In the genomic region with DNA sequence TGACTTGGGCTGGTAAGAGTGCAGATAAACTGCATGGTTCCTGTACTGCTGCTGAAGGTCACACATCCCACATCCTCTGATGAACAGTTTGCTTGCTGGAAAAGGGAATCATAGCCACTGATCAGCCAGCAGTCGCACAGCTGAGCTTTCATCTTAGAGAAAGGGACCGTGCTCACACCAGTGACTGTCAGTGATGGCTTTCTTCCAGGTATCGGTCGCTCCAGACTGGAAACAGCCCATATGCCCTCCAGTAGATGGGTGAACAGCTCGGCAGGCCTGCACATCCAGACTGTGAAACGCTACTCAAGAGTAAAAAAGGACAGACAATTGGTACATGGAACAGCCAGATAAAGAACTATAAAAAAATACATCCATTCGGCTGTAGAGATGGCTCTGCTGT, we compare ENCODE assay signal across 26 mouse cellular contexts.
"Had no signal": no experiment of that assay in that cellular context is flagged by ENCODE, and none has a peak within 500 bp of the region (broad histone marks: within the 10 kb centered on the region; RNA-seq: fewer than 3 reads in every experiment).

No protein-coding gene starts in this region.

- H3K27ac ChIP-seq: left cerebral cortex, adult 2 months; limb, embryonic 10.5 days; limb, embryonic 13.5 days; liver, embryonic 12.5 days; liver, embryonic 15.5 days; lung, embryonic 15.5 days; neural tube, embryonic 12.5 days; neural tube, embryonic 15.5 days; stomach, postnatal 0 days had no signal

- H3K4me3 ChIP-seq: left cerebral cortex, adult 2 months; limb, embryonic 10.5 days; limb, embryonic 13.5 days; liver, embryonic 12.5 days; liver, embryonic 15.5 days; lung, embryonic 15.5 days; megakaryocyte, embryonic 14.5 days; neural tube, embryonic 12.5 days; neural tube, embryonic 15.5 days had no signal

- H3K9me3 ChIP-seq: limb, embryonic 10.5 days; limb, embryonic 13.5 days; liver, embryonic 12.5 days; liver, embryonic 15.5 days; lung, embryonic 15.5 days; megakaryocyte, embryonic 14.5 days; neural tube, embryonic 12.5 days; neural tube, embryonic 15.5 days had no signal

- H3K4me1 ChIP-seq: limb, embryonic 10.5 days; limb, embryonic 13.5 days; liver, embryonic 12.5 days; liver, embryonic 15.5 days; lung, embryonic 15.5 days; neural tube, embryonic 12.5 days; neural tube, embryonic 15.5 days had no signal

- H3K36me3 ChIP-seq: limb, embryonic 10.5 days; limb, embryonic 13.5 days; liver, embryonic 12.5 days; liver, embryonic 15.5 days; lung, embryonic 15.5 days; neural tube, embryonic 12.5 days; neural tube, embryonic 15.5 days had no signal

- H3K27me3 ChIP-seq: limb, embryonic 13.5 days; liver, embryonic 12.5 days; liver, embryonic 15.5 days; lung, embryonic 15.5 days; megakaryocyte, embryonic 14.5 days; neural tube, embryonic 12.5 days; neural tube, embryonic 15.5 days had no signal

- H3K4me2 ChIP-seq: limb, embryonic 13.5 days; liver, embryonic 12.5 days; liver, embryonic 15.5 days; lung, embryonic 15.5 days; midbrain, embryonic 11.5 days; neural tube, embryonic 12.5 days; neural tube, embryonic 15.5 days had no signal

- H3K9ac ChIP-seq: limb, embryonic 13.5 days; liver, embryonic 12.5 days; liver, embryonic 15.5 days; lung, embryonic 15.5 days; neural tube, embryonic 12.5 days; neural tube, embryonic 15.5 days had no signal

- ATAC-seq: liver, embryonic 12.5 days had no signal

- DNase-seq: kidney, adult 8-10 months; kidney, postnatal 14 days; kidney, postnatal 4 days; layer of hippocampus, adult 9-11 months; liver; lung, adult 18-20 months; lung, postnatal 10 days; lung, postnatal 36 days; midbrain, embryonic 14.5 days; right cerebral cortex, adult 18-20 months; right cerebral cortex, postnatal 14 days; right cerebral cortex, postnatal 4 days; thymus, adult 2 months; thymus, postnatal 14 days; thymus, postnatal 4 days had no signal
